Mouse (Mus musculus) adipose tissue, adult 10 weeks (tissue): ENCODE results near the gene Ppt1. TPM values are rescaled to one million over a fixed set of nuclear protein-coding genes. Genes with fewer than 3 reads are reported as not detected.

Experiments used
- polyA plus RNA-seq: library from polyadenylated mRNA; stranded (reverse); fragments of 350-450 nt; fragmentation: Illumina TruSeq; extraction: RNeasy Lipid Tissue Mini Kit (QIAGEN cat#74804); gene quantifications from one replicate; pipeline ENCODE4 v1.2.3, GENCODE M21; 2014; ENCODE audit warnings: low read depth, low replicate concordance

Gene Ppt1
- polyA plus RNA-seq = 108 TPM

GRCm38 (mm10) chr4:122835530-122836402, at the start of gene Ppt1:
TSS of gene Ppt1 (plus strand) at chr4:122836242.

GRCm38 (mm10) chr4:122885768-122886578, 49.9 kb downstream of the Ppt1 start, which contains the start of gene Cap1:
TSS of gene Cap1 (minus strand) at chr4:122886056.

Other genes with a start within 250 kb of the Ppt1 start
- not detected for gene 9530002B09Rik, start 147.0 kb upstream of the Ppt1 start, polyA plus RNA-seq
- 123 TPM for gene Cap1, start 49.8 kb downstream of the Ppt1 start, polyA plus RNA-seq
- gene Mfsd2a, start 124.9 kb downstream of the Ppt1 start, polyA plus RNA-seq = 62.8 TPM
- gene Mycl, start 159.4 kb downstream of the Ppt1 start, polyA plus RNA-seq = 15.5 TPM
- gene Trit1, start 180.4 kb downstream of the Ppt1 start, polyA plus RNA-seq = 19.4 TPM